Mouse (Mus musculus) right cerebral cortex, postnatal 4 days (tissue): Measurements from ENCODE around the gene Svopl.
A peak's percentile ranks its signal among the peaks of the same experiment; 100 is the strongest.

Experiments
- DNase-seq: peaks from one replicate; pipeline ENCODE4 v3.0.0-alpha.2; 2022

Svopl gene

GRCm38 (mm10) chr6:38046838-38047237 is at the start of gene Svopl:
Svopl (minus strand) TSS chr6:38046996.
- DNase-seq = no peak

- no peak for DNase-seq
Observed at GRCm38 (mm10) chr6:38094701-38095100, 47.9 kb upstream of the Svopl start.

GRCm38 (mm10) chr6:38092539-38092938 is 45.7 kb upstream of the Svopl start:
- no peak for DNase-seq

- DNase-seq = no peak
Observed at GRCm38 (mm10) chr6:38087242-38088026, 40.6 kb upstream of the Svopl start.

GRCm38 (mm10) chr6:38083204-38083603 is 36.4 kb upstream of the Svopl start:
- no peak for DNase-seq

- DNase-seq = no peak
Observed at GRCm38 (mm10) chr6:38081727-38082341, 35.0 kb upstream of the Svopl start.

GRCm38 (mm10) chr6:38080364-38080763 is 33.6 kb upstream of the Svopl start:
- no peak for DNase-seq

GRCm38 (mm10) chr6:38073592-38073991 is 26.8 kb upstream of the Svopl start:
- no peak for DNase-seq

- no peak for DNase-seq
Observed at GRCm38 (mm10) chr6:38072137-38072796, 25.5 kb upstream of the Svopl start.

GRCm38 (mm10) chr6:38071256-38071655 is 24.5 kb upstream of the Svopl start:
- no peak for DNase-seq

- DNase-seq = peak; percentile 53
Observed at GRCm38 (mm10) chr6:38066215-38066614, 19.4 kb upstream of the Svopl start.

GRCm38 (mm10) chr6:38065501-38066122 is 18.8 kb upstream of the Svopl start:
- DNase-seq = peak; percentile 14

- peak; percentile 61 for DNase-seq
Observed at GRCm38 (mm10) chr6:38065122-38065500, 18.3 kb upstream of the Svopl start.

GRCm38 (mm10) chr6:38064621-38065020 is 17.8 kb upstream of the Svopl start:
- no peak for DNase-seq

GRCm38 (mm10) chr6:38058805-38059204 is 12.0 kb upstream of the Svopl start:
- no peak for DNase-seq

GRCm38 (mm10) chr6:38055471-38056330 is 8.9 kb upstream of the Svopl start:
- DNase-seq = no peak

GRCm38 (mm10) chr6:38049601-38050000 is 2.8 kb upstream of the Svopl start:
- DNase-seq = no peak

- peak; percentile 22 for DNase-seq
Observed at GRCm38 (mm10) chr6:38048800-38049561, 2.2 kb upstream of the Svopl start.

- DNase-seq = no peak
Observed at GRCm38 (mm10) chr6:38048003-38048402, 1.2 kb upstream of the Svopl start.

- peak; percentile 10 for DNase-seq
Observed at GRCm38 (mm10) chr6:38032801-38033566, 13.8 kb downstream of the Svopl start.
